Mouse (Mus musculus) urinary bladder, adult 2 months (tissue): ENCODE data around the gene Camk1d. TPM values are rescaled to one million over a fixed set of nuclear protein-coding genes. Genes with fewer than 3 reads are reported as not detected.

ENCODE experiments used
- DNase-seq: peaks from one replicate; pipeline ENCODE4 v3.0.0; 2022; ENCODE audit warnings: low spot score
- polyA plus RNA-seq: library from polyadenylated mRNA; depleted of rRNA; stranded (reverse); fragments of >200 nt; gene quantifications from 2 replicates; pipeline ENCODE4 v1.2.3, GENCODE M21; 2012; rRNA removed

The Camk1d gene
- 6.2 and 7.0 TPM in 2 replicates for polyA plus RNA-seq

GRCm38 (mm10) chr2:5714211-5715053 is at the start of gene Camk1d:
Gene Camk1d (minus strand): TSS chr2:5714515.
- peak; percentile 72 for DNase-seq

GRCm38 (mm10) chr2:5762031-5762430 is 47.7 kb upstream of the Camk1d start:
- DNase-seq = no peak

- no peak for DNase-seq
Measured at GRCm38 (mm10) chr2:5760479-5761008, 46.2 kb upstream of the Camk1d start.

GRCm38 (mm10) chr2:5758569-5758968 is 44.3 kb upstream of the Camk1d start:
- no peak for DNase-seq

- DNase-seq = no peak
Measured at GRCm38 (mm10) chr2:5750872-5751271, 36.6 kb upstream of the Camk1d start.

GRCm38 (mm10) chr2:5749210-5749609 is 34.9 kb upstream of the Camk1d start:
- no peak for DNase-seq

- no peak for DNase-seq
Measured at GRCm38 (mm10) chr2:5747545-5748043, 33.3 kb upstream of the Camk1d start.

GRCm38 (mm10) chr2:5746529-5746928 is 32.2 kb upstream of the Camk1d start:
- DNase-seq = no peak

GRCm38 (mm10) chr2:5743886-5744285 is 29.6 kb upstream of the Camk1d start:
- DNase-seq = no peak

GRCm38 (mm10) chr2:5740913-5741312 is 26.6 kb upstream of the Camk1d start:
- no peak for DNase-seq

- no peak for DNase-seq
Measured at GRCm38 (mm10) chr2:5735881-5736280, 21.6 kb upstream of the Camk1d start.

- no peak for DNase-seq
Measured at GRCm38 (mm10) chr2:5733300-5734085, 19.2 kb upstream of the Camk1d start.

- DNase-seq = no peak
Measured at GRCm38 (mm10) chr2:5732047-5732446, 17.7 kb upstream of the Camk1d start.

GRCm38 (mm10) chr2:5730364-5730792 is 16.1 kb upstream of the Camk1d start:
- DNase-seq = no peak

GRCm38 (mm10) chr2:5729931-5730330 is 15.6 kb upstream of the Camk1d start:
- no peak for DNase-seq

GRCm38 (mm10) chr2:5725028-5725701 is 10.8 kb upstream of the Camk1d start:
- no peak for DNase-seq

- DNase-seq = no peak
Measured at GRCm38 (mm10) chr2:5717675-5718074, 3.4 kb upstream of the Camk1d start.

GRCm38 (mm10) chr2:5715544-5715943 is 1.2 kb upstream of the Camk1d start:
- no peak for DNase-seq

- DNase-seq = no peak
Measured at GRCm38 (mm10) chr2:5715054-5715410, 717 bp upstream of the Camk1d start.

- DNase-seq = no peak
Measured at GRCm38 (mm10) chr2:5713325-5714210, 747 bp downstream of the Camk1d start.

- DNase-seq = no peak
Measured at GRCm38 (mm10) chr2:5712255-5712654, 2.1 kb downstream of the Camk1d start.
